Mouse (Mus musculus): Measurements from ENCODE around the gene Polr3b.

Polr3b gene

GRCm38 (mm10) chr10:84621826-84622790 lies at the start of gene Polr3b:
Polr3b (plus strand) TSS chr10:84622292.
- peak; percentile 93 for DNase-seq

GRCm38 (mm10) chr10:84573671-84574420 lies 48.2 kb upstream of the Polr3b start:
- no peak for DNase-seq

GRCm38 (mm10) chr10:84576029-84576394 lies 46.1 kb upstream of the Polr3b start:
- DNase-seq, result no peak

GRCm38 (mm10) chr10:84576395-84577070 lies 45.6 kb upstream of the Polr3b start, which contains the start of gene Tcp11l2:
Tcp11l2 (plus strand) TSS chr10:84576626.
- DNase-seq, result peak; percentile 96

GRCm38 (mm10) chr10:84577071-84577727 lies 44.9 kb upstream of the Polr3b start:
- peak; percentile 72 for DNase-seq

GRCm38 (mm10) chr10:84578738-84579137 lies 43.4 kb upstream of the Polr3b start:
- no peak for DNase-seq

GRCm38 (mm10) chr10:84579527-84579926 lies 42.6 kb upstream of the Polr3b start:
- DNase-seq, result no peak

GRCm38 (mm10) chr10:84581191-84581590 lies 40.9 kb upstream of the Polr3b start:
- no peak for DNase-seq

- no peak for DNase-seq
Measured at GRCm38 (mm10) chr10:84582236-84582635, 39.9 kb upstream of the Polr3b start.

- no peak for DNase-seq
Measured at GRCm38 (mm10) chr10:84584451-84585293, 37.4 kb upstream of the Polr3b start.

GRCm38 (mm10) chr10:84585294-84585650 lies 36.8 kb upstream of the Polr3b start:
- no peak for DNase-seq

- no peak for DNase-seq
Measured at GRCm38 (mm10) chr10:84590956-84591355, 31.1 kb upstream of the Polr3b start.

GRCm38 (mm10) chr10:84591640-84592148 lies 30.4 kb upstream of the Polr3b start:
- DNase-seq, result no peak

GRCm38 (mm10) chr10:84592745-84593144 lies 29.3 kb upstream of the Polr3b start:
- DNase-seq, result no peak

- no peak for DNase-seq
Measured at GRCm38 (mm10) chr10:84597127-84597785, 24.8 kb upstream of the Polr3b start.

- DNase-seq, result no peak
Measured at GRCm38 (mm10) chr10:84598172-84598571, 23.9 kb upstream of the Polr3b start.

- no peak for DNase-seq
Measured at GRCm38 (mm10) chr10:84600136-84600535, 22.0 kb upstream of the Polr3b start.

GRCm38 (mm10) chr10:84604335-84604734 lies 17.8 kb upstream of the Polr3b start:
- no peak for DNase-seq

- DNase-seq, result no peak
Measured at GRCm38 (mm10) chr10:84608361-84608760, 13.7 kb upstream of the Polr3b start.

GRCm38 (mm10) chr10:84610324-84610723 lies 11.8 kb upstream of the Polr3b start:
- no peak for DNase-seq

GRCm38 (mm10) chr10:84610783-84611182 lies 11.3 kb upstream of the Polr3b start:
- DNase-seq, result no peak

Measured in cerebellum, adult 11 months (tissue).